Mouse (Mus musculus): Measurements from ENCODE around the gene Kif5c. TPM values are rescaled to one million over a fixed set of nuclear protein-coding genes. Genes with fewer than 3 reads are reported as not detected.

Kif5c gene
- polyA plus RNA-seq (2016; fragmentation: Nextera tagmentation; extraction: Ambion mirVana), result 30.9 and 35.8 TPM in 2 replicates

DNA sequence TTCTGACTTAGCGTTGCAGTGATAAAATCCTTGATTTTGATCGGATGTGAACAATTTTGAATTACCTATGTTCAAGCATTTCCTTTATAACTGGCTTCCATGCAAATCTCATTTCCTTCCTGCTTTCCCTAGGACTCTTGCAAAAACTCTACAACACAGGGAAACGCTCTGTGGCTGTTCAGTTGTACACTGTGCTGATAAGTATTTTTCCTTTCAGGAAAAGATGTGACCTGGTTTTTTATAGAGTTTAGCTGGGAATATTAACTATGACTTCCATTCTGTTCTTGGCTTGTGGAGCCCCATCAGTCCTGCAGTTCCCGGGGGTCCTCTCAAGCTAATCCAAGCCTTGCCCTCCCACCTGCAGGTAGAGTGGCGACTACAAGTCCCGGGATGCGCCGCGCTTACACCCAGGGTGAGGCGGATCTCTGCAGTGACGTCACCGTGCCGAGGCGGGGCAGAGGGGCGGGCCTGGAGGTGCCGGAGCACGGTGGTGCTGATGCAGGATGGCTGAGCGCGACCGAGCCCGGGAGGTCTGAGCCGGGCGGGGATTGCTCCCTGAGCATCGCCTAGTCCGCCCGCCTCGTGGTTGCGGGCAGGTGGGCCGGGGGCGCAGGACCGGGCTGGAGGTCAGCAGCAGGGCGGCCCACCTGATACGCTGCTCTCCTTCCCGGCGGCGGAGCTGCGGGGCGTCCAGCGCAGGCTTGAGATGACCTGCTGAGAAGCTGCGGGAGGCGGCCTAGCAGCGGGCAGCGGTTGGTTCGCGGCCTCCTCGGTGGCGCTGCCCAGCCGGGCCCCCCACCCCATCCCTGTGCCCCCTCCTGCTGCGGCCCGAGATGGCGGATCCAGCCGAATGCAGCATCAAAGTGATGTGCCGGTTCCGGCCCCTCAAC is at the start of gene Kif5c:
TSS of gene Kif5c (plus strand) at position 470 of the 890 bp plus-strand sequence.
- 5% methylated on average over 51 of the region's 54 CpGs for WGBS
- H3K27ac ChIP-seq, result peak within 1 kb of the TSS; percentile 95
- H3K27me3 ChIP-seq (ENCODE audit: poor library complexity, severe bottlenecking), result no peaks in the 10 kb centered on the region
- peaks cover 24% of the 10 kb centered on the region for H3K36me3 ChIP-seq (replicated peaks)
- peaks cover 15% of the 10 kb centered on the region for H3K9me3 ChIP-seq
- peaks cover 27% of the 10 kb centered on the region for H3K4me1 ChIP-seq
- H3K4me3 ChIP-seq, result peak within 1 kb of the TSS; percentile 98
- peak; percentile 92 for DNase-seq (ENCODE audit: extremely low spot score, low spot score)

DNA sequence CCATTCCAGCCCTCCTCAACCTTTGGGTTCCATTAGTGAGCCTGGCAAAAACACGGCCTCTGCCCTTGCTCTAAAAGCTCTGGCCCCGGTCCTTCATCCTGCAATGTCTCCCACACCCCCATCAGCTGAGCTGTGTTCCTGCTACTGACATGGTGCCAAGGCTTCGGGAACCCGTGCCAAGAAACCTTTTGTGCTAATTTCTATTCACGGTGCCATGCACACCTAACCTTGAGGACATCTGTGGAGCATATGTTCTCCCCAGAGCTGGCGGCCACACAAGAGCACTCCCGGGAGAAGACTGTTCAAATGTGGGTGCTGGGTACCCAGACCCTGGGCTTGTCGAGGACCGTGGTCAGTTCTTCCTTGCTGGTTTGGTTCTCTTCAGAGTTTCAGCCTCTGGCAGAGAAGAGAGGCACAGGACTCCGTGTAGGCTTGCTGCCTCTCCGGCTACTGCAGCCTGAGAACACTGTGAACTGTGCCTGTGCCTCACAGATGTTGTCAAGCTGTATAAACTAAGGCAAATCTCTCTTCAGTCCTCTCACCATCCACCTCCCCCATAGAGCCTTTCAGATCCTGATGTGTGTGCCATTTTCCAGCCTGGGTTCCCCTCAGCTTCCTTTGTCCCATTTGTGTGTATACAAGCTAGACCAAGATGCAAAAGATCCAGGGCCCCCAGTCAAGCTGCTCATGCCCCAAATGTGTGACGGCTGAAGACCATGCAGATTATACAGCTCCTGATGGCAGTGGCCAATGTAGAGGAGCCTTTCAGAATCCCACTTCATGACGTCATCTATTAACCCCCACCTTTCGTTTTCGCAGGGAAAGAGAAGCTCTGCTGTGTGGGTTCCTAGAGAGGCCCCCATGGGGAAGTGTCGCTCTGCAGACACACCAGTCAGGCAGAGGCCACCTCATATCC is 49.0 kb upstream of the Kif5c start:
- Histone ChIP-seq H3K4me3 (no peak overlapping the region), H3K27me3 (ENCODE audit: poor library complexity, severe bottlenecking) (no peaks in the 10 kb centered on the region), H3K4me1 (peaks cover 41% of the 10 kb centered on the region), H3K9me3 (no peaks in the 10 kb centered on the region), H3K36me3 (replicated peaks) (no peaks in the 10 kb centered on the region), H3K27ac (peak overlapping the region; percentile 69)
- WGBS, result 76% methylated on average over 16 of the region's 16 CpGs
- DNase-seq (ENCODE audit: extremely low spot score, low spot score), result no peak

DNA sequence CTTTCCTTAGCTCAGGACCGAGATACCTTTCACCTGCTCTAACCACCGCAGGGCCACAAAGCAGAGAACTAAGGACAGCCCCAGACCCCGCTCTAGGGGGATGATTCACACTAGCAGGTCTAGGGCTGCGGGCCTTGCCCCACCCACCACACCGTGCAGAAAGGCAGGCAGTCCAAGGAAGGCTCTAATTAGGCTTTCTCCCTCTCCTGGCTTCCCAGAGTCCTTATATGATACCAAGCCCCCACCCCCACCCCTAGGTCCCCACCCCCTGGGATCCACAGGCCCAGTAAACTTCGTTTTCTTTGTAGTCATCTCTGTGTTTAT is 48.4 kb upstream of the Kif5c start:
- 52% methylated on average over 6 of the region's 6 CpGs for WGBS
- no peaks in the 10 kb centered on the region for H3K36me3 ChIP-seq (replicated peaks)
- peak overlapping the region; percentile 69 for H3K27ac ChIP-seq
- no peak overlapping the region for H3K4me3 ChIP-seq
- no peaks in the 10 kb centered on the region for H3K27me3 ChIP-seq (ENCODE audit: poor library complexity, severe bottlenecking)
- DNase-seq (ENCODE audit: extremely low spot score, low spot score), result no peak
- H3K9me3 ChIP-seq, result no peaks in the 10 kb centered on the region
- H3K4me1 ChIP-seq, result peaks cover 41% of the 10 kb centered on the region

DNA sequence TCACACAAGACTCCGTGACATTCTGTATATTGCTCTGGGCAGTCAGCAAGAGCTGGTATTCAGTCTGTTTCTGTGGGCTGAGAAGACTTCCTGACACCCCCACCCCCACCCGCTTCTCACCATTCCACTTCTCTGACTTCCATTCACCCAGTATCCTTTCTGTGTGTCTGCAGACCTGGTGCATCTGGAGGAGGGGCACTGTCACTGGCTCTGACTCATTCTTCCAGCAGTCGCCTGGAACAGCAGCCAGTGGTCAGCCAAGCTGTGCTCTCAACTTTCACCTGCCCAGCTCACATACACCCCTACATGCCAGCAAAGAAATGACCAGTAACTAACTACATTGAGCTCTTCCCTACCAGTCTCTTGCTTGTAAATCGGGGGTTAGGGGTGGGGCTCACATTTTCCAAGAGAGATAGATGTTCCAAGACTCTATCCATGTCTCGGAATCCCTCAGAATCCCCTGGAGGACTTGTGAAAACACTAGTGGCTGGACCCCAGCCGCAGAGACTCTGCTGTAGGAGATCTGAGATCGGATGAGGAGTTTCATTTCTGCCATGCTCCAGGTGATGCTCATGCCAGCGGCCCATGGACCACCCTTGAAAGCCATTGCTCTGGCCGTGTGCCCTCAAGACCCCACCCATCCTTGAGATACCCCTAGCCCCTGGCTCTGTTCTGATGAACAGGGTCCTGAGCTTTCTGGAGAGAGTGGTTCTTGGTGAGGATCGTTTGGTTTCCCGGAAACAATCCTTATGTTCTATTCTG is 47.8 kb upstream of the Kif5c start:
- no peaks in the 10 kb centered on the region for H3K36me3 ChIP-seq (replicated peaks)
- H3K27me3 ChIP-seq (ENCODE audit: poor library complexity, severe bottlenecking), result no peaks in the 10 kb centered on the region
- WGBS, result 81% methylated on average over 11 of the region's 11 CpGs
- H3K4me3 ChIP-seq, result no peak overlapping the region
- peaks cover 41% of the 10 kb centered on the region for H3K4me1 ChIP-seq
- no peak for DNase-seq (ENCODE audit: extremely low spot score, low spot score)
- H3K27ac ChIP-seq, result peak overlapping the region; percentile 74
- H3K9me3 ChIP-seq, result no peaks in the 10 kb centered on the region

DNA sequence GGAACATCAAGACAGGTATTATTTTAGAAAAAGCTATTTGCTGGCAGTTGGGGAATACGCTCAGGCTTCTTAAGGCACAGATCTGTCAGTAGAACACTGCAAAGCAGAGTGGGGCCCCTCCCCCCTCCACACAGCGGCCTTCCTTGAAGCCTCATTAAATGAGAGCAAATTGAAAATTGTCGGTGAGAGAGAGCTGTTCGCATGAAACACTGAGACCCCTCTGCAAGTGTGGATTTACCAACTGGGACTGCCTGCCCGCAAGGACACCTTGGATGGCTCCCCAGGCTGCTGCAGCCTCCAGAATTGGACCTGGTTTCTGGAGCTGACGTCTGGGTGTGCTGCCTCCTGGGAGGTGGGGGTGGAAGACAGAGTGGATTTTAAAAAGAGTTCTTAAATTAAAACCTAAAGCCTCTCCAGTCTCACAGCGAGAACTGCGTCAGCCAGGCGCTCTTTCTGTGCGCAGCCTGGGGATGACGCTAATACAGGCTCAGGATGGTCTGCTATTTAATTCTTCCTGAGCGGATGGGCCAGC is 46.9 kb upstream of the Kif5c start:
- H3K9me3 ChIP-seq, result no peaks in the 10 kb centered on the region
- no peaks in the 10 kb centered on the region for H3K27me3 ChIP-seq (ENCODE audit: poor library complexity, severe bottlenecking)
- H3K36me3 ChIP-seq (replicated peaks), result no peaks in the 10 kb centered on the region
- H3K4me1 ChIP-seq, result peaks cover 41% of the 10 kb centered on the region
- H3K4me3 ChIP-seq, result peak overlapping the region; percentile 19; the same call in 1 of the 2 replicates
- peak overlapping the region; percentile 74 for H3K27ac ChIP-seq
- 57% methylated on average over 12 of the region's 12 CpGs for WGBS
- DNase-seq (ENCODE audit: extremely low spot score, low spot score), result no peak

DNA sequence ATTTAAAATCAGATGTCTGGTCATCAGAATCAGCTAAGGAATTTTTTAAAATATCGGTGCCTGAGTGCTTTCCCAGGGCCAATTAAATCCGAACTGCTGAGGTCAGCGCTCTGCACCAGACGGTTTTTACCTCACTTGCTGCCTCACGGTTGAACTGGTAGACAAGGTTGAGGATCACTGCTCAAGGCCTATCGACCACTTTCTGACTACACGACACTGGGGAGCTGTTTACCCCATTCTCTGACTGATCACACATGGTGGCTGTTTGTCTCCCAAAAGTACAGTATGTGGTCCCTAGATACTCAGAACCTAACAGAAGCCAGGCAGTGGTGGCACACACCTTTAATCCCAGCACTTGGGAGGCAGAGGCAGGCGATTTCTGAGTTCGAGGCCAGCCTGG is 46.4 kb upstream of the Kif5c start:
- Histone ChIP-seq H3K36me3 (replicated peaks) (no peaks in the 10 kb centered on the region), H3K4me3 (no peak overlapping the region), H3K27ac (peak overlapping the region; percentile 74), H3K4me1 (peaks cover 41% of the 10 kb centered on the region), H3K27me3 (ENCODE audit: poor library complexity, severe bottlenecking) (no peaks in the 10 kb centered on the region), H3K9me3 (no peaks in the 10 kb centered on the region)
- 79% methylated on average over 9 of the region's 9 CpGs for WGBS
- DNase-seq (ENCODE audit: extremely low spot score, low spot score), result no peak

DNA sequence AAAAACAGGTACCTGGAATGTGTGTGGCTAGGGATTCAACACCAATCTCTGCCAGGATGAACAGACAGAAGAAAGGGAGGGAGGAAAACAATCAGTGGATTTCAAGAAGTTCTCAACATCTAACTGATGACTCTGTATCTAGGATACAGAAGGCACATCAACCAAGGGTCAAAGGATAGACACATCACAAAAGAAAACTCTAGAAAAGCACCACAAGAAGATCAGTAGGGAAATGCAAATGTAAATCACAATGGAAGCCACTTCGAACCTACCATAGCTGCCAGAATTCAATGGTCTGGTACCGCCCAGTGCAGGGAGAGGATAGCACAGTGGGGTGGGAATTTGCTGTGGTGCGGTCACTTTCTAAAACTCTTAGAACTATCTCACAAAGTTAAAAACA is 45.8 kb upstream of the Kif5c start:
- no peaks in the 10 kb centered on the region for H3K27me3 ChIP-seq (ENCODE audit: poor library complexity, severe bottlenecking)
- 94% methylated on average over 3 of the region's 3 CpGs for WGBS
- no peaks in the 10 kb centered on the region for H3K9me3 ChIP-seq
- no peak for DNase-seq (ENCODE audit: extremely low spot score, low spot score)
- no peak overlapping the region for H3K4me3 ChIP-seq
- peaks cover 41% of the 10 kb centered on the region for H3K4me1 ChIP-seq
- H3K27ac ChIP-seq, result no peak overlapping the region
- H3K36me3 ChIP-seq (replicated peaks), result no peaks in the 10 kb centered on the region

DNA sequence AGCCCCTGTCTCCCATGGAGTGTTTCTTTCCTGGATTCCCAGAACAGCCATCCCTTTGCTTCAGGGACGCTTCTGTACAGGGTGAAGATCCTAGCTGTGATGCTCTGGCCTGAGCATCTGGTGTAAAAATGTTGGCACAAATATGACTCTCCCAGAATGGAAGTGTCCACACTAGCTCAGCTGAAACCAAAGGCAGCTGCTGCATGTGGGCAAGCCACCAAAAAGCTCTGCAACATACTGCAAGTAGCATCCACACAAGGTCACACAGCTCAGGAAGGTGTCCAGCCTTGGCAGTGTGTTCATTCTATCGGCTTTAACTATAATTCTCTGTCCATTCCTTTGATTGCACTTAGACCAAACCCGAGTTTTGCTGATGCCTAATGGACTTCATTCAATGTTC is 38.5 kb upstream of the Kif5c start:
- WGBS, result 87% methylated on average over 3 of the region's 3 CpGs
- Histone ChIP-seq H3K27ac (no peak overlapping the region), H3K9me3 (no peaks in the 10 kb centered on the region), H3K36me3 (replicated peaks) (no peaks in the 10 kb centered on the region), H3K4me3 (no peak overlapping the region), H3K4me1 (no peaks in the 10 kb centered on the region), H3K27me3 (ENCODE audit: poor library complexity, severe bottlenecking) (no peaks in the 10 kb centered on the region)
- DNase-seq (ENCODE audit: extremely low spot score, low spot score), result no peak

DNA sequence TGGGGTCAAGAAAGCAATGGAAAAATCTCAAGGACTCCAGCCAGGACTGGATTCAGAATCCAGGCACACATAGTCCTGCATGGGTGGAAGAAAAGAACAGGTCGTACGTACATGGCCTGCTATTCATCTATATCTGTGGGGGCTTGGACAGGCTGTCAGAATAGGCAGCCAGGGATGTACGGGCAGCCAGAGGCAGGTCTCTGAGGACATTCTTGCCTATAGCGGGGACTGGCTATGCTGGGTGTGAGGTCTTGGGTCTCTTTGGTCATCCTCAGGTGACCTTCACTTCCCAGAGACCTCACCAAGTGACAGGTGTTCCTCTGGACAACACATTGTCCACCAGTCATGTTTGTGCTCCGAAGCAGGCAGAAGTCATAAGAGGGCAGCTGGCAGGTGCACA is 36.6 kb upstream of the Kif5c start:
- 91% methylated on average over 5 of the region's 5 CpGs for WGBS
- DNase-seq (ENCODE audit: extremely low spot score, low spot score), result no peak
- peaks cover 2% of the 10 kb centered on the region; the same call in 1 of the 2 replicates for H3K9me3 ChIP-seq
- no peak overlapping the region for H3K4me3 ChIP-seq
- H3K4me1 ChIP-seq, result no peaks in the 10 kb centered on the region
- H3K36me3 ChIP-seq (replicated peaks), result no peaks in the 10 kb centered on the region
- H3K27ac ChIP-seq, result no peak overlapping the region
- H3K27me3 ChIP-seq (ENCODE audit: poor library complexity, severe bottlenecking), result no peaks in the 10 kb centered on the region

DNA sequence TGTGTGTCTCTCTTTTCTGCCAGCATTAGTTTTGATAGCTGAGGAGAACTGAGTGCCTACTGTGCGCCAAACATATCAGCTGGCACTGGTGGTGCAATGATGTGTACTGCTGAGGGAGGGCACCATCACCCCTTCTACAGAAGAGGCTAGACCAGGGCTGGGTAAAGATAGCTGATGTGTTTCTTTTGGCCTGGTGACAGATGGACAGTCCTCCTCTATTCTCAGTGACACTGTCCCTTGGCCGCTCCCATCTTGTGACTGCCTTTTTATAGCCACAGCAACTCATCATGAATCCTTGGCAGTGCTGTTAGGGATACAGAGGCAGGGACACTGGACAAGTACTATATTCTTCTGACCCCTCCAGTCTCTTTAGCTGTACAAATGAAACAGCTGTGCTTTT is 35.8 kb upstream of the Kif5c start:
- Histone ChIP-seq H3K27ac (no peak overlapping the region), H3K36me3 (replicated peaks) (no peaks in the 10 kb centered on the region), H3K4me3 (no peak overlapping the region), H3K27me3 (ENCODE audit: poor library complexity, severe bottlenecking) (no peaks in the 10 kb centered on the region), H3K9me3 (peaks cover 6% of the 10 kb centered on the region; the same call in 1 of the 2 replicates), H3K4me1 (no peaks in the 10 kb centered on the region)
- no peak for DNase-seq (ENCODE audit: extremely low spot score, low spot score)
- WGBS, result 96% methylated on average over 2 of the region's 2 CpGs

DNA sequence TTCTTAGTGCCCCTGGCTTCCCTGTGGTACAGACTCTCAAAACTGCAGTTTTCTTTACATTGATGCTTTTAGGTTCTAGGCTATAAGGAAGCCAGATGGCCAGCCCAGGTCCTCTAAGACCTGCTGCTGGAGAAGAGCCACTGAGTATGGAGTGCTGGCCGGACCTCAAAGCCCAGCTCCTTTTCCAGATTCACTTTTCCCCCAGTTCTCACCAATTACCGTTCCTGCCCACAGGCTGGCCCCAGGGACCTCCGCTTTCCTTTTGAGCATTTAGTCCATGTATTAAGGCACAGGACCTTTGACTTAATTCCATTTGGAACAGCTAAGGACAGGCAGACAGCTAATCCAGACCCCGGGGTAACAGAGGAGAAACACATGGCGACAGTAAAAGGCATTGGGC is 28.6 kb upstream of the Kif5c start:
- no peak overlapping the region for H3K27ac ChIP-seq
- peaks cover 6% of the 10 kb centered on the region; the same call in 1 of the 2 replicates for H3K9me3 ChIP-seq
- H3K4me3 ChIP-seq, result no peak overlapping the region
- no peak for DNase-seq (ENCODE audit: extremely low spot score, low spot score)
- no peaks in the 10 kb centered on the region; the same call in 1 of the 2 replicates for H3K4me1 ChIP-seq
- WGBS, result 65% methylated on average over 5 of the region's 5 CpGs
- H3K27me3 ChIP-seq (ENCODE audit: poor library complexity, severe bottlenecking), result no peaks in the 10 kb centered on the region
- H3K36me3 ChIP-seq (replicated peaks), result no peaks in the 10 kb centered on the region

DNA sequence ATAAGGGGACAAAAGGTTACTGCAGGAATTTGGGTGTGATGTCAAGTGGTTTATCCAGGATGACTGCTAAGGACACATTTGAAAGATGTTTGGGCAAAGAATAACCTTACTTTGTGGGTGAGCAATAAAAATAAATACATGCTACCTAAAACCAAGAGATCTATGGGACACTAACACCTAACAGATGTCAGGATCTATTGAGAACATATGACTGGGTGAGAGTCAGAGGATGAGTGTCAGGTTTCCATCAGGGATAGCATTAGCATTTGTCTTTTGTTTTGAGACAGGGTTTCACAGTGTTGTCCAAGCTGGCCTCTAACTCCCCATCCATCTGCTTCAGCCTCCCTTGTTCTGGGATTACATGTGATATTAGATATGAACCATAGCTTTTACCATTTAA is 26.2 kb upstream of the Kif5c start:
- Histone ChIP-seq H3K4me3 (no peak overlapping the region), H3K4me1 (no peaks in the 10 kb centered on the region; the same call in 1 of the 2 replicates), H3K27me3 (ENCODE audit: poor library complexity, severe bottlenecking) (no peaks in the 10 kb centered on the region), H3K27ac (no peak overlapping the region), H3K36me3 (replicated peaks) (no peaks in the 10 kb centered on the region), H3K9me3 (peaks cover under 1% of the 10 kb centered on the region; the same call in 1 of the 2 replicates)
- no peak for DNase-seq (ENCODE audit: extremely low spot score, low spot score)
